Mouse (Mus musculus): ENCODE data around the gene Ydjc. TPM values are rescaled to one million over a fixed set of nuclear protein-coding genes. Genes with fewer than 3 reads are reported as not detected.

The Ydjc gene
- total RNA-seq (2015), result 25.7 TPM in 2 replicates
- total RNA-seq (2017), result 23.5 and 24.4 TPM in 2 replicates

GRCm38 (mm10) chr16:17144339-17144738 is at the start of gene Ydjc:
Ydjc (plus strand) TSS chr16:17144621.
- peak; percentile 56 for ATAC-seq (replicated peaks; ENCODE audit: poor library complexity)

- ATAC-seq (replicated peaks; ENCODE audit: poor library complexity), result no peak
Measured at GRCm38 (mm10) chr16:17096938-17097337, 47.5 kb upstream of the Ydjc start.

GRCm38 (mm10) chr16:17102630-17103220 is 41.7 kb upstream of the Ydjc start:
- ATAC-seq (replicated peaks; ENCODE audit: poor library complexity), result no peak

GRCm38 (mm10) chr16:17104600-17104999 is 39.8 kb upstream of the Ydjc start:
- ATAC-seq (replicated peaks; ENCODE audit: poor library complexity), result no peak

- ATAC-seq (replicated peaks; ENCODE audit: poor library complexity), result peak; percentile 90
Measured at GRCm38 (mm10) chr16:17110771-17111743, 33.4 kb upstream of the Ydjc start, which contains the start of gene Ppil2. Ppil2 (minus strand) TSS chr16:17111257.

- no peak for ATAC-seq (replicated peaks; ENCODE audit: poor library complexity)
Measured at GRCm38 (mm10) chr16:17117309-17117799, 27.1 kb upstream of the Ydjc start.

- no peak for ATAC-seq (replicated peaks; ENCODE audit: poor library complexity)
Measured at GRCm38 (mm10) chr16:17121569-17121968, 22.9 kb upstream of the Ydjc start.

- peak; percentile 19; the same call in 1 of the 2 replicates for ATAC-seq (replicated peaks; ENCODE audit: poor library complexity)
Measured at GRCm38 (mm10) chr16:17124119-17124870, 20.1 kb upstream of the Ydjc start.

- peak; percentile 96 for ATAC-seq (replicated peaks; ENCODE audit: poor library complexity)
Measured at GRCm38 (mm10) chr16:17124871-17125520, 19.4 kb upstream of the Ydjc start, which contains the start of gene 2610318N02Rik. 2610318N02Rik (minus strand) TSS chr16:17125167.

GRCm38 (mm10) chr16:17127292-17127691 is 17.1 kb upstream of the Ydjc start:
- ATAC-seq (replicated peaks; ENCODE audit: poor library complexity), result peak; percentile 45

GRCm38 (mm10) chr16:17131191-17132088 is 13.0 kb upstream of the Ydjc start:
- ATAC-seq (replicated peaks; ENCODE audit: poor library complexity), result peak; percentile 29

GRCm38 (mm10) chr16:17132089-17132905 is 12.1 kb upstream of the Ydjc start, which contains the start of gene Sdf2l1:
Sdf2l1 (minus strand) TSS chr16:17132383.
- peak; percentile 95 for ATAC-seq (replicated peaks; ENCODE audit: poor library complexity)

- no peak for ATAC-seq (replicated peaks; ENCODE audit: poor library complexity)
Measured at GRCm38 (mm10) chr16:17132906-17133200, 11.6 kb upstream of the Ydjc start.

- ATAC-seq (replicated peaks; ENCODE audit: poor library complexity), result no peak
Measured at GRCm38 (mm10) chr16:17137355-17137754, 7.1 kb upstream of the Ydjc start.

GRCm38 (mm10) chr16:17146772-17147235 is 2.4 kb downstream of the Ydjc start, which contains the start of gene Ccdc116:
Ccdc116 (minus strand) TSS chr16:17147229.
- peak; percentile 88 for ATAC-seq (replicated peaks; ENCODE audit: poor library complexity)

GRCm38 (mm10) chr16:17147391-17147929 is 3.0 kb downstream of the Ydjc start:
- peak; percentile 29; the same call in 1 of the 2 replicates for ATAC-seq (replicated peaks; ENCODE audit: poor library complexity)

- peak; percentile 60 for ATAC-seq (replicated peaks; ENCODE audit: poor library complexity)
Measured at GRCm38 (mm10) chr16:17148084-17148483, 3.7 kb downstream of the Ydjc start.

Measured in megakaryocyte progenitor cell, adult 5-6 weeks (primary cell).